Mouse (Mus musculus): ENCODE data around the gene Slc35f1. TPM values are rescaled to one million over a fixed set of nuclear protein-coding genes. Genes with fewer than 3 reads are reported as not detected.
"Not testable (repeated sequence)": the region's sequence is repeated elsewhere in the genome, so short reads cannot be mapped to it uniquely, and the experiment has no call there.

The Slc35f1 gene
- polyA plus RNA-seq, 2 experiments from 2014 or later: not detected

- ATAC-seq: no peak
These were observed 101.2 kb downstream of the Slc35f1 start for GRCm38 (mm10) chr10:52791560-52791959.

- no peak for ATAC-seq
These were observed 107.1 kb downstream of the Slc35f1 start for GRCm38 (mm10) chr10:52797454-52797853.

GRCm38 (mm10) chr10:52807808-52808207 is 117.5 kb downstream of the Slc35f1 start:
- ATAC-seq: no peak

DNA sequence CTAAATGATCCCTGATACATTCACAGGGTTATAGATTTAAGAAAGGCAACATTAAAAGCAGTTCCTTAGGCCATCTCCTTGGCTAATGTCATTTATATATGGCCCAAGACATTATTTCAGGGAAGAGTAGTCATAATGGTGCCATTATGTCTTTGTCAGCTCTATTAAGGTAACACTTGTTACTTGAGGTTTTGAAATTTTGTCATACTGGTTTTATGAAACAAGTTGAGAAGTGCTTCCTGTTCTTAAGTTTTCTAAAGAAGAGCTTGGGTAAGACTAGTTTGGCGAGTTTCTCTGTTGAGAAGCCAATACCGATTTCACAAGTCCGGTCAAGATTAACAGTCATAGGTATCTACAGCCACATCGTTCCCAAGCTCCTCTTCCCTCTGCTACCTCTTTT is 122.5 kb downstream of the Slc35f1 start:
- no peak for ATAC-seq

- no peak for ATAC-seq
These were observed 124.0 kb downstream of the Slc35f1 start for GRCm38 (mm10) chr10:52814358-52814757.

GRCm38 (mm10) chr10:52819661-52820060 is 129.3 kb downstream of the Slc35f1 start:
- no peak for ATAC-seq

GRCm38 (mm10) chr10:52822909-52823308 is 132.6 kb downstream of the Slc35f1 start:
- ATAC-seq: no peak

DNA sequence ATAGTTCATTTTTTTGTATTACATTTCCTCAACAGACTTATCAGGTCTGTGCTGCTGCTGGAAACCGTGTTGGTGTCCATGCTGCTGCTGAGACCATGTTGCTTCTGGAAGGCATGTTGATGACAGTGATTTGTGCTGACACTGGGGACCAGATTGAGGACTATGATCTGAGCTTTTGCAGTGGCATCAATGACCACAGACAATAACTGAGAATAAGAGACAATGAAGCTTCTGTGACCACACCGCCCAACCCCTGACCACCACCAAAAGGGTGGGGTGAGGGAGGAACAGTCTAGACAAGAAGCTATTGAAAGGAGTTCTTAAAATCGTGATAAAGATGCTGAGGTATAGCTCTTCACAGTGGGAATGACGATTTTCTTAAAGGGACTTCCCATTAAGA is 135.4 kb downstream of the Slc35f1 start:
- ATAC-seq: no peak

DNA sequence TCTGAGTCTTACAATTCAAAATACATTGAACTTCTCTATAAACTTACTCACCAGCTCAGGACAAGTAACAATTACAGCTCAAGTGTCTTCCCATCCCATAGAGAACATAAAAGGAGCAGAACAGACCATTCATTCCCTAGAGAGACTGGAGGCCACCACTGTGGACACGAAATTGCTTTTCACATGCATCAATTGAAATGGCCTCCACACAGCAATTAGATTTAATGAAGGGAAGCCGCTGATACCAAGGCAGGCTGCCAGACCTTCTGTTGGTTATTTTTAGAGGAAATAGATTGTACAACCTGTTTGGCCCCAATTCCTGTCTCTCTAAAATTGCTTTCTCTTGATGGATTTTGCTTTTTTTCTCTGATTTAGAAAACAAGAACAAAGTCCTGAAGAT is 150.5 kb downstream of the Slc35f1 start:
- no peak for ATAC-seq

DNA sequence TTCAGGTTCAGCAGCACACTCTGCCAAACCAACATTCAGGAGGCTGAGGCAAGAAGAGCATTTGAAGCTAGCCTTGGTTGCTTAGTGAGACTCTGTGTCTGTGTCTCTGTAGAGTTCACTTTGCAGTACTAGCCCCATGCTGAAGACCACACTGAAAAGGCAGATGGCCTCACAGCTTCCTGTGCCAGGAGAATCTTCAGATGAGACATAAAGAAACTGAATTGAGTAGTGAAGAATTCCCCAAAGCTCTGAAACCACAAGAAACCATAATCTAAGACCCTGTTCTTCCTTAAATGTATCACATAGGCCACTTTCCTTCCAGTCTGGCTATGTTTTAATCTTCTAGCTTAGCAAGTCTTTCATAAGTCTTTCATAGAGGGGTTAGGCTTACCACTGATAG is 161.7 kb downstream of the Slc35f1 start:
- ATAC-seq: no peak

- no peak for ATAC-seq
These were observed 170.5 kb downstream of the Slc35f1 start for GRCm38 (mm10) chr10:52860851-52861250.

GRCm38 (mm10) chr10:52864936-52865335 is 174.6 kb downstream of the Slc35f1 start:
- no peak for ATAC-seq

- no peak for ATAC-seq
These were observed 180.8 kb downstream of the Slc35f1 start for GRCm38 (mm10) chr10:52871110-52871509.

DNA sequence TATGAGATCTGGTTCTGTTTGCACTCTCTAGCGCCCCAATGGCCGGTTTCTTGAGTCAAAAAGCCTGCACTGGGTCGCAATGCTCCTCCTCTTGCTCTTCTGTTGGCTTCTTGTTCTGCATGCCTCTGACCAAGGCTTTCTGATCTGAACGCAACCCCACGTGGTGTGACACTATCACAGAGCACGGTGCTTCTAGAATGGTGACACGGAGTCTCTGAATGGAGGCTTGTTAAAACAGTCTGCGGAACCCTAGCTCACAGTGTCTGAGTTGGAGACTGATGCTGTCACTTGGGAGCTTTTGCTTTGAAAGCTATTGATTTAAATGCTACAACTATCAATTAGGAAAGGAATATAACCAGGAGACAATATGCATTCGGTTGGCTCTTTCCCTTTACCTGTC is 183.8 kb downstream of the Slc35f1 start:
- no peak for ATAC-seq

DNA sequence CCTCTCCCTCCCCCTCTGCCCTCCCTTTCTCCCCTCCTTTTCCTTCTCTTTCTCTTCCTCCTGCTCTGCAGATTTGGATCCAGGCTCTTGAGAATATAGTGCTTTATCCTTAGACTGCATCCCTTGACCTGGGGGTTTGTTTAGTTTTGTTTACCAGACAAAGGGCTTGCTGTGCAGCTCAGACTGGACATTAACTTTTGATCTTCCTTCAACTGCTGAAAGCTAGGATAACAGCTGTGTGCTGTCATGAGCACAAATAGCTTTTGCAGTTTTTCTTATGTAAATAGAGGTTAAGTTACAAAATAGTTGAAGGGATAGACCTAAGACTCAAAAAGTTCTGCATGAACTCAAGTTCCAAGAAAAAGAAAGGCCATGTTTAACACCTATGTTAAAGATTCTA is 184.4 kb downstream of the Slc35f1 start:
- no peak for ATAC-seq

GRCm38 (mm10) chr10:52877263-52878021 is 187.1 kb downstream of the Slc35f1 start:
- no peak for ATAC-seq

GRCm38 (mm10) chr10:52878093-52878801 is 187.9 kb downstream of the Slc35f1 start:
- no peak for ATAC-seq

GRCm38 (mm10) chr10:52896724-52897123 is 206.4 kb downstream of the Slc35f1 start:
- not testable (repeated sequence) for ATAC-seq

DNA sequence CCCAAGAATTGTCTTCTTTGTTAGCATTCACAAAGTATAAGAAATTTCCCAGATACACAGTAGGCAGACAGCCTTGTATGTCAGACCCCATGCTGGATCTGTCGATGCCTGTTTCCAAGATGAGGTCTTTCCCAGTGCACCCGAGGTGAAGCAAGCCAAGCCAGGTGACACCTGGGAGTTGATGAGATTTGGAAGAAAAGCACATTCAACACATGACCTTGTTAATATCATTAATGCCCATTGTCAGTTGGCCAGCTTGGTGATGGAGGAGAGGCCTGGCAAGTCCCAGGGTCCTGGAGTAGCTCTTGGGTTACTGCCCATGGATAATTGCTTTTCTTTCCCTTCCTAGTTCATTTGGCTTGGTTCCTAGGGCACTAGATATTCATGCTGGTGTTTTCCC is 214.6 kb downstream of the Slc35f1 start:
- ATAC-seq: no peak

- ATAC-seq: no peak
These were observed 221.4 kb downstream of the Slc35f1 start for GRCm38 (mm10) chr10:52911762-52912161.

- no peak for ATAC-seq
These were observed 228.4 kb downstream of the Slc35f1 start for GRCm38 (mm10) chr10:52918715-52919114.

GRCm38 (mm10) chr10:52923143-52923542 is 232.8 kb downstream of the Slc35f1 start:
- ATAC-seq: no peak

GRCm38 (mm10) chr10:52926330-52926729 is 236.0 kb downstream of the Slc35f1 start:
- no peak for ATAC-seq

DNA sequence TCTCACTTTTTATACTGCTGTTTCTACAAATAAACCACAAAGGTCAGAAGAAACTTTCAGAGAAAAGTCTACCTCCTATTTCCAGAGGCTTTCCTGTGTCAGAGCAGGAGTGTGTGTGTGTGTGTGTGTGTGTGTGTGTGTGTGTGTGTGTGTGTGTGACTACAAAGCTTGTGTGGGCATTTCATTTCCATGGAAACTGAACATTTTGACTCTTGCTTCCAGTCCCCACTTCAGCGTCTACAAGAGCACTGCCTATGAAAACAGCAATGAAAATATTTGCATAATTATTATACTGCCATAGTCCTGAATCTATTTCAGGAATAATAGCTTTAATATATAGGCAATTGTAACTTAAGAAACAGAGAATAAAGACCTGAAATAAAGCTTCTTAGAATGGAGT is 241.8 kb downstream of the Slc35f1 start:
- ATAC-seq: no peak

All from CD4-positive, CD25-positive, alpha-beta regulatory T cell, adult 4 months (primary cell).